Comparison of ENCODE assay signal across 25 mouse cellular contexts in the genomic region with DNA sequence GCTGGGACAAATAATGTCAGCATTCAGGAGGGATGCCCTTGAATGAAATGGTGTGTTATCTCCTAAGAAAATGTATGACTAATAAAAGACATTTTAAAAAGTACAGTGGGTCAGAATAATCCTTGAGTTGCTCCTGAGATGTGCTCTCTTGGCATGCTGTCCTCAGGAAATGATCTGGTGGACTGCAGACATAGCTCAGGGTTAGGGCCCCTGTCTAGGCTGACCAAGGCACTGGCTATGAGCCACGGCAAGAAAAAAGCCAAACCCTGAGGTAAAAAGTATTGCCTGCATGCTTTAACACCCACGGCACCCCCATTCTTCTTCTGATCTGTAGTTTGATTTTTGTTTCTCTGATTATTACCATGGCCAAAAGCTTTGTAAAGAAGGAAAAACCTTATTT.
A peak's percentile ranks its signal among the peaks of the same experiment; 100 is the strongest.
DNase-seq lines count a peak whose midpoint lies in the region; ATAC-seq lines count a peak whose summit lies in the region.
"Had no signal": no experiment of that assay in that cellular context is flagged by ENCODE, and none has a peak within 500 bp of the region (broad histone marks: within the 10 kb centered on the region; RNA-seq: fewer than 3 reads in every experiment).

No protein-coding gene starts in this region.

- no peaks in the 10 kb centered on the region for H3K27me3 ChIP-seq in heart, embryonic 12.5 days (replicated peaks)
- H3K27me3 ChIP-seq: CH12.LX; embryonic facial prominence, embryonic 13.5 days; embryonic facial prominence, embryonic 15.5 days; forebrain, embryonic 12.5 days; Patski had no signal

- H3K4me3 ChIP-seq in heart, embryonic 12.5 days: no peak overlapping the region
- H3K4me3 ChIP-seq: embryonic facial prominence, embryonic 13.5 days; embryonic facial prominence, embryonic 15.5 days; erythroblast, embryonic 14.5 days; forebrain, embryonic 10.5 days; forebrain, embryonic 12.5 days; gastrocnemius, adult 2 months had no signal

- H3K9ac ChIP-seq in heart, embryonic 12.5 days: no peak overlapping the region
- H3K9ac ChIP-seq: embryonic facial prominence, embryonic 13.5 days; embryonic facial prominence, embryonic 15.5 days; forebrain, embryonic 12.5 days had no signal

- H3K36me3 ChIP-seq in heart, embryonic 12.5 days: peaks cover 13% of the 10 kb centered on the region
- H3K36me3 ChIP-seq: G1E had no signal

- 0 out of 2 replicates have a peak, but pooled peaks cover 2% of the 10 kb centered on the region for H3K9me3 ChIP-seq in heart, embryonic 12.5 days (replicated peaks)
- H3K9me3 ChIP-seq: embryonic facial prominence, embryonic 15.5 days; forebrain, embryonic 10.5 days; forebrain, embryonic 12.5 days had no signal

- no peak overlapping the region for H3K27ac ChIP-seq in heart, embryonic 12.5 days (ENCODE audit: poor library complexity, severe bottlenecking)
- H3K27ac ChIP-seq: embryonic facial prominence, embryonic 13.5 days; embryonic facial prominence, embryonic 15.5 days; forebrain, embryonic 10.5 days; forebrain, embryonic 12.5 days; gastrocnemius, adult 2 months had no signal

- no peaks in the 10 kb centered on the region for H3K4me1 ChIP-seq in heart, embryonic 12.5 days (replicated peaks)
- H3K4me1 ChIP-seq: embryonic facial prominence, embryonic 13.5 days; embryonic facial prominence, embryonic 15.5 days; forebrain, embryonic 10.5 days; forebrain, embryonic 12.5 days had no signal

- WGBS in heart, embryonic 12.5 days: 81% methylated on average over 2 of the region's 2 CpGs

- no peak for ATAC-seq in heart, embryonic 12.5 days (ENCODE audit: insufficient number of reproducible peaks, low FRiP score)
- ATAC-seq in activated CD4-positive, CD25-positive, alpha-beta regulatory T cell, adult 4 months: no peak
- ATAC-seq: CD4-positive, CD25-positive, alpha-beta regulatory T cell, adult 4 months; forebrain, embryonic 14.5 days; forebrain, embryonic 16.5 days; Patski had no signal

- peak; percentile 29 for DNase-seq in adrenal gland, adult 2 months
- DNase-seq in adrenal gland, postnatal 4 days (ENCODE audit: low spot score in 2 of 2): no peak
- peak; percentile 11 for DNase-seq in heart, adult 11 months
- DNase-seq in adrenal gland, postnatal 25 days: peak; percentile 3
- no peak for DNase-seq in B cell, adult 2 months
- DNase-seq: cerebellum, adult 11-12 months; cerebellum, adult 2 months; cerebellum, adult 9-10 months; cerebellum, postnatal 10 days; cerebellum, postnatal 25 days; embryo, embryonic 11 days; gastrocnemius, adult 2 months had no signal

- no peak overlapping the region for H3K4me2 ChIP-seq in heart, embryonic 12.5 days
- H3K4me2 ChIP-seq: embryonic facial prominence, embryonic 13.5 days; embryonic facial prominence, embryonic 15.5 days; forebrain, embryonic 12.5 days had no signal

Comparison
In these comparisons a context has a peak if more than half of its experiments do, and no peak if none do; other contexts are left out.
1. DNase-seq: peak in adrenal gland, adult 2 months (single experiment), heart, adult 11 months (single experiment) and adrenal gland, postnatal 25 days (single experiment); none in adrenal gland, postnatal 4 days (0 of 2) and B cell, adult 2 months (0 of 2).